Mouse (Mus musculus): ENCODE data around the gene Rnf7. TPM values are rescaled to one million over a fixed set of nuclear protein-coding genes. Genes with fewer than 3 reads are reported as not detected.
"Not testable (repeated sequence)": the region's sequence is repeated elsewhere in the genome, so short reads cannot be mapped to it uniquely, and the experiment has no call there.

Gene Rnf7
- polyA plus RNA-seq, 1 experiment from 2014 or later, result 265 TPM

GRCm38 (mm10) chr9:96483028-96483427, 4.6 kb upstream of the Rnf7 start:
- H3K9ac ChIP-seq (ENCODE audit: low read depth, low read length), result no peak overlapping the region
- H3K9me3 ChIP-seq (ENCODE audit: control insufficient read depth, low read length), result no peaks in the 10 kb centered on the region
- H3K4me1 ChIP-seq (ENCODE audit: control insufficient read depth, insufficient read depth, low read length), result no peaks in the 10 kb centered on the region
- H3K36me3 ChIP-seq (ENCODE audit: control insufficient read depth, insufficient read depth, low read length), result no peaks in the 10 kb centered on the region
- H3K27ac ChIP-seq (ENCODE audit: low read depth, low read length), result no peak overlapping the region
- no peak overlapping the region for H3K4me3 ChIP-seq (ENCODE audit: low read length)
- no peaks in the 10 kb centered on the region for H3K27me3 ChIP-seq (ENCODE audit: control insufficient read depth, insufficient read depth, low read length)
- H3K4me2 ChIP-seq (replicated peaks; ENCODE audit: low read depth, low read length), result no peak overlapping the region
- ATAC-seq (ENCODE audit: low FRiP score, low TSS enrichment), result no peak
- 76% methylated on average over 3 of the region's 3 CpGs for WGBS

- H3K4me3 ChIP-seq (ENCODE audit: low read length), result no peak overlapping the region
- WGBS, result 81% methylated on average over 3 of the region's 3 CpGs
These were observed 6.1 kb downstream of the Rnf7 start for GRCm38 (mm10) chr9:96472356-96472755.

GRCm38 (mm10) chr9:96471681-96472080, 6.8 kb downstream of the Rnf7 start:
- H3K4me3 ChIP-seq (ENCODE audit: low read length); H3K9me3 ChIP-seq (ENCODE audit: control insufficient read depth, low read length); H3K27me3 ChIP-seq (ENCODE audit: control insufficient read depth, insufficient read depth, low read length); H3K4me1 ChIP-seq (ENCODE audit: control insufficient read depth, insufficient read depth, low read length); H3K27ac ChIP-seq (ENCODE audit: low read depth, low read length); ATAC-seq (ENCODE audit: low FRiP score, low TSS enrichment); H3K9ac ChIP-seq (ENCODE audit: low read depth, low read length); H3K4me2 ChIP-seq (replicated peaks; ENCODE audit: low read depth, low read length): not testable (repeated sequence)
- peaks cover 46% of the 10 kb centered on the region for H3K36me3 ChIP-seq (ENCODE audit: control insufficient read depth, insufficient read depth, low read length)
- 93% methylated on average over 4 of the region's 4 CpGs for WGBS

More at GRCm38 (mm10) chr9:96472356-96472755, 6.1 kb downstream of the Rnf7 start:
- Histone ChIP-seq H3K27ac (ENCODE audit: low read depth, low read length) (no peak overlapping the region), H3K4me1 (ENCODE audit: control insufficient read depth, insufficient read depth, low read length) (0 out of 2 replicates have a peak, but pooled peaks cover 5% of the 10 kb centered on the region), H3K36me3 (ENCODE audit: control insufficient read depth, insufficient read depth, low read length) (peaks cover 44% of the 10 kb centered on the region), H3K27me3 (ENCODE audit: control insufficient read depth, insufficient read depth, low read length) (no peaks in the 10 kb centered on the region), H3K9ac (ENCODE audit: low read depth, low read length) (no peak overlapping the region), H3K9me3 (ENCODE audit: control insufficient read depth, low read length) (no peaks in the 10 kb centered on the region), H3K4me2 (replicated peaks; ENCODE audit: low read depth, low read length) (no peak overlapping the region)
- no peak for ATAC-seq (ENCODE audit: low FRiP score, low TSS enrichment)

- Histone ChIP-seq H3K4me2 (replicated peaks; ENCODE audit: low read depth, low read length) (no peak overlapping the region), H3K27me3 (ENCODE audit: control insufficient read depth, insufficient read depth, low read length) (no peaks in the 10 kb centered on the region), H3K4me3 (ENCODE audit: low read length) (no peak overlapping the region), H3K9me3 (ENCODE audit: control insufficient read depth, low read length) (no peaks in the 10 kb centered on the region), H3K36me3 (ENCODE audit: control insufficient read depth, insufficient read depth, low read length) (peaks cover 38% of the 10 kb centered on the region), H3K4me1 (ENCODE audit: control insufficient read depth, insufficient read depth, low read length) (0 out of 2 replicates have a peak, but pooled peaks cover 5% of the 10 kb centered on the region), H3K27ac (ENCODE audit: low read depth, low read length) (no peak overlapping the region), H3K9ac (ENCODE audit: low read depth, low read length) (no peak overlapping the region)
- WGBS, result 91% methylated on average over 8 of the region's 8 CpGs
- no peak for ATAC-seq (ENCODE audit: low FRiP score, low TSS enrichment)
These were observed 8.1 kb downstream of the Rnf7 start for GRCm38 (mm10) chr9:96470266-96470974.

- no peaks in the 10 kb centered on the region for H3K9me3 ChIP-seq (ENCODE audit: control insufficient read depth, low read length)
- H3K27me3 ChIP-seq (ENCODE audit: control insufficient read depth, insufficient read depth, low read length), result no peaks in the 10 kb centered on the region
- no peak overlapping the region for H3K4me2 ChIP-seq (replicated peaks; ENCODE audit: low read depth, low read length)
- H3K4me1 ChIP-seq (ENCODE audit: control insufficient read depth, insufficient read depth, low read length), result 0 out of 2 replicates have a peak, but pooled peaks cover under 1% of the 10 kb centered on the region
- H3K27ac ChIP-seq (ENCODE audit: low read depth, low read length), result no peak overlapping the region
- no peak for ATAC-seq (ENCODE audit: low FRiP score, low TSS enrichment)
- 55% methylated on average over 8 of the region's 8 CpGs for WGBS
- no peak overlapping the region for H3K4me3 ChIP-seq (ENCODE audit: low read length)
- H3K36me3 ChIP-seq (ENCODE audit: control insufficient read depth, insufficient read depth, low read length), result peaks cover 33% of the 10 kb centered on the region
- no peak overlapping the region for H3K9ac ChIP-seq (ENCODE audit: low read depth, low read length)
These were observed 8.8 kb downstream of the Rnf7 start for GRCm38 (mm10) chr9:96469556-96470265.

GRCm38 (mm10) chr9:96463708-96464107, 14.8 kb downstream of the Rnf7 start:
- H3K27ac ChIP-seq (ENCODE audit: low read depth, low read length), result no peak overlapping the region
- H3K4me2 ChIP-seq (replicated peaks; ENCODE audit: low read depth, low read length), result no peak overlapping the region
- H3K27me3 ChIP-seq (ENCODE audit: control insufficient read depth, insufficient read depth, low read length), result no peaks in the 10 kb centered on the region
- WGBS, result 83% methylated on average over 10 of the region's 10 CpGs
- H3K4me1 ChIP-seq (ENCODE audit: control insufficient read depth, insufficient read depth, low read length), result no peaks in the 10 kb centered on the region
- H3K9ac ChIP-seq (ENCODE audit: low read depth, low read length), result no peak overlapping the region
- peaks cover 12% of the 10 kb centered on the region for H3K36me3 ChIP-seq (ENCODE audit: control insufficient read depth, insufficient read depth, low read length)
- H3K9me3 ChIP-seq (ENCODE audit: control insufficient read depth, low read length), result peaks cover 11% of the 10 kb centered on the region
- no peak overlapping the region for H3K4me3 ChIP-seq (ENCODE audit: low read length)
- ATAC-seq (ENCODE audit: low FRiP score, low TSS enrichment), result no peak

- no peak for ATAC-seq (ENCODE audit: low FRiP score, low TSS enrichment)
- no peaks in the 10 kb centered on the region for H3K4me1 ChIP-seq (ENCODE audit: control insufficient read depth, insufficient read depth, low read length)
- no peaks in the 10 kb centered on the region for H3K27me3 ChIP-seq (ENCODE audit: control insufficient read depth, insufficient read depth, low read length)
These were observed 16.9 kb downstream of the Rnf7 start for GRCm38 (mm10) chr9:96461607-96462006.

GRCm38 (mm10) chr9:96460117-96460865, 18.2 kb downstream of the Rnf7 start:
- H3K9me3 ChIP-seq (ENCODE audit: control insufficient read depth, low read length), result peaks cover 11% of the 10 kb centered on the region
- H3K27me3 ChIP-seq (ENCODE audit: control insufficient read depth, insufficient read depth, low read length), result no peaks in the 10 kb centered on the region
- H3K27ac ChIP-seq (ENCODE audit: low read depth, low read length), result no peak overlapping the region
- no peaks in the 10 kb centered on the region for H3K36me3 ChIP-seq (ENCODE audit: control insufficient read depth, insufficient read depth, low read length)
- no peak overlapping the region for H3K9ac ChIP-seq (ENCODE audit: low read depth, low read length)
- no peaks in the 10 kb centered on the region for H3K4me1 ChIP-seq (ENCODE audit: control insufficient read depth, insufficient read depth, low read length)
- H3K4me3 ChIP-seq (ENCODE audit: low read length), result no peak overlapping the region
- no peak overlapping the region for H3K4me2 ChIP-seq (replicated peaks; ENCODE audit: low read depth, low read length)
- WGBS, result 89% methylated on average over 10 of the region's 10 CpGs
- ATAC-seq (ENCODE audit: low FRiP score, low TSS enrichment), result no peak

More at GRCm38 (mm10) chr9:96461607-96462006, 16.9 kb downstream of the Rnf7 start:
- Histone ChIP-seq H3K27ac (ENCODE audit: low read depth, low read length) (no peak overlapping the region), H3K4me3 (ENCODE audit: low read length) (no peak overlapping the region), H3K36me3 (ENCODE audit: control insufficient read depth, insufficient read depth, low read length) (no peaks in the 10 kb centered on the region), H3K9me3 (ENCODE audit: control insufficient read depth, low read length) (peaks cover 11% of the 10 kb centered on the region), H3K9ac (ENCODE audit: low read depth, low read length) (no peak overlapping the region), H3K4me2 (replicated peaks; ENCODE audit: low read depth, low read length) (no peak overlapping the region)
- 40% methylated on average over 1 of the region's 1 CpGs for WGBS
